Mouse (Mus musculus) brain, embryonic 14.5 days (tissue): ENCODE measurements around the gene Ift88. TPM values are rescaled to one million over a fixed set of nuclear protein-coding genes. Genes with fewer than 3 reads are reported as not detected.
A peak's percentile ranks its signal among the peaks of the same experiment; 100 is the strongest.

ENCODE experiments used
- DNase-seq: peaks from one replicate; pipeline ENCODE4 v3.0.0-alpha.2; 2011; ENCODE audit warnings: low read depth
- CTCF ChIP-seq: fragments of 200-500 bp; IDR thresholded peaks from 2 replicates; pipeline ENCODE4 v1.5.1; 2012; ENCODE audit warnings: inconsistent platforms, mild to moderate bottlenecking, moderate library complexity, borderline replicate concordance; ENCODE audit not compliant: insufficient read depth, insufficient read length; ENCODE audit errors: extremely low read depth
- POLR2A ChIP-seq: fragments of 200-500 bp; IDR thresholded peaks from 2 replicates; pipeline ENCODE4 v1.6.1; 2012; ENCODE audit warnings: mild to moderate bottlenecking, inconsistent platforms, borderline replicate concordance; ENCODE audit not compliant: poor library complexity, insufficient read depth, insufficient read length, severe bottlenecking; ENCODE audit errors: extremely low read depth
- polyA plus RNA-seq: library from polyadenylated mRNA; depleted of rRNA; stranded (reverse); fragments of >200 nt; gene quantifications from 2 replicates; pipeline ENCODE4 v1.2.3, GENCODE M21; 2012; rRNA removed

Ift88 gene
- polyA plus RNA-seq, 1 experiment, result 25.1 TPM

DNA sequence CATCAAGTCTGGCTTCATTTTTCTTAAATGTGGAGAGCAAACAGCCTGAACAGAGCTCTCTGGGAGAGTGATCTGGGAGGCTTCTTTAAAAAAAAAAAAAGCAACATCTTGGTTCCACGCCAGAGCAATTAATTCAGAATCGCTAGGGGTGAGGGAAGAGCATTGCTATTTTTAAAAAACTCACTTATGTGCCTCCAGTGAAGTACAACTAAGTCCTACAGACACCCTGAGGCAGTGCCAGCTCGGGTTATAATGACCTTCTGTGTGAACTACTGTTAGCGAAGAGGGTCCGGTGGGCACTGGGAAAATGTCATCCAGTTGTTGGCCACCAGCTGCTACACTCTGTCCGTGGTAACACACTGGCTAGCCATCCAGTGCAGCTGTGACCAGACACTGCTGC lies 111.8 kb downstream of the Ift88 start:
- DNase-seq, result peak; percentile 73
- no peak for TF ChIP-seq POLR2A
- TF ChIP-seq CTCF, result no peak

DNA sequence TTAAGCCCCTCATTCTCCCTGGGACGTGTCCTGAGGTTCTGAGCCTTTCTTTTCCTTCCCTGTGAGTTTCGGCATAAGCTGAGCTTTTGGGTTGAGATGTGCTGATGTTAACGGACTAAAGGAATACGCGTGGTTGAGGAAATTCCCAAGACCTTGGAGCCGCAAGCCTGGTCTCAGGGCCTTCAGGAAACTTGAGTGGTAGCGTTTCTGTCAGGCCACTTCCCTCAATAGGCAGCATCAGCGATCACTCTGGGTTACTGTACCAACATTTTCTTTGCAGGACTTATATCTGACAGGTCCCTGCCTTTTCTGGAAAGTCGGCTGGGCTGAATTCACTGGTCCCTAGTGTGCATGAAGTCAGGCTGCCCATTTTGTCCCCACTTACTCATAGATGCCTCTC lies 113.0 kb downstream of the Ift88 start:
- TF ChIP-seq CTCF, result no peak
- TF ChIP-seq POLR2A, result no peak
- DNase-seq, result no peak

- no peak for TF ChIP-seq POLR2A
- no peak for TF ChIP-seq CTCF
- peak; percentile 79 for DNase-seq
Measured at GRCm38 (mm10) chr14:57537261-57538015, 113.6 kb downstream of the Ift88 start.

- TF ChIP-seq POLR2A (no peak), CTCF (no peak)
- DNase-seq, result no peak
Measured at GRCm38 (mm10) chr14:57540683-57541082, 116.8 kb downstream of the Ift88 start.

DNA sequence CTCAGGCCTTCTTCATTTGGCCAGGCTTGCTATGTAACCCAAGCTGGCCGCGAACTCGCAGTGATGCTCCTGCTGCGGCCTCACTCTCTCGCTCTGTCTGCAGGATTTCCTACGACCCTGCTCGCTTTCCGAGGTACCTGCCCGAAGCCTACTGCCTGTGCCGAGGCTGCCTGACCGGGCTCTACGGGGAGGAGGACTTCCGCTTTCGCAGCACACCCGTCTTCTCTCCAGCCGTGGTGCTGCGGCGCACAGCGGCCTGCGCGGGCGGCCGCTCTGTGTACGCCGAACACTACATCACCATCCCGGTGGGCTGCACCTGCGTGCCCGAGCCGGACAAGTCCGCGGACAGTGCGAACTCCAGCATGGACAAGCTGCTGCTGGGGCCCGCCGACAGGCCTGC lies 118.4 kb downstream of the Ift88 start:
- TF ChIP-seq CTCF, result no peak
- TF ChIP-seq POLR2A, result no peak
- DNase-seq, result no peak

DNA sequence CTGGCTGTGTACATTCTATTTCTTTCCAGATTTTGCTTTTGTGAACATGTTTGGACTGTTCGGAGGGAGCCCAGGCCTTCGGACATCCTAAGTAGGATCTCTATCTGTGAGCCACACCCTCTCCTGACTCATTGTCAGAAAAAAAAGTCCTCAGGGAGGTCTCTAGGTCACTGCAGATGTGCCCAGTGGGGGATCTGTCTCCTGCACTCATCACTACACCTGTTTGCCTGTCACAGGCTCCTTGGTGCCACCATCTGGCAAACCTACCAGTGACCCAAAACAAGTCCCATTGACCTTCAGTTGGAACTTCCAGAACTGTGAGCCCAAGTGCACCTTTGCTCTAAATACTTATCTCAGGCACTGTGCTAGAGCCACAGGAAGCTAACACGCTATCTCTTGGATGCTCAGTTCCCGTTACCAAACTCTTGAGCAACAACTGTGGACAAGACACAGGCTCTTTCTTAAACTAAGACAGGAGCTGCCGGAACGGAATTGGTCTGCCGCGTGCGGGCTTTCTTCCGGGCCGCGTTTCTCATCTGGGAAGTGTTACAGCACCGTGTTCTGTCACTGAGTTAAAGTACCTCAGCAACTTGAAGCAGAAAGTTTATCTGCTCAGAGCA lies 119.7 kb downstream of the Ift88 start:
- TF ChIP-seq CTCF (no peak), POLR2A (no peak)
- no peak for DNase-seq

DNA sequence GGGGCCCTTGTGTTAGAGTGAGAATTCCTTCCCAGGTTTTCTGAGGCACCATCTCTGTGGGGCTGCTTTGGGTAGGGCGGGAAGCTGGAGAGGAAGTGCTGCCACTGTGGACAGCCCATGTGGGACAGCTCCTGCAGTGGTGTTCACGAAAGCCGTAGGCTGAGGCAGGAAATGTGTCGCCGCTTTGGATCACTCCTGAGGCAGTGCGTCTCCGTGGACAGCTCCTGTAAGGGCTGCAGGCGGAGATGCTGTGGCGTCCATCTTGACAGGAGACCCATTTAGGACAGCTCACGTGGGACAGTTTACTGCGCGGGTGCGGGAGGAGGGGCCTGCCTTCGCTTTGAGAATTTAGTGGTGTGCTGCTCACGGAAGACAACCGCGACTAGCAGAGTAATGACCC lies 121.7 kb downstream of the Ift88 start:
- no peak for TF ChIP-seq CTCF
- TF ChIP-seq POLR2A, result no peak
- no peak for DNase-seq

DNA sequence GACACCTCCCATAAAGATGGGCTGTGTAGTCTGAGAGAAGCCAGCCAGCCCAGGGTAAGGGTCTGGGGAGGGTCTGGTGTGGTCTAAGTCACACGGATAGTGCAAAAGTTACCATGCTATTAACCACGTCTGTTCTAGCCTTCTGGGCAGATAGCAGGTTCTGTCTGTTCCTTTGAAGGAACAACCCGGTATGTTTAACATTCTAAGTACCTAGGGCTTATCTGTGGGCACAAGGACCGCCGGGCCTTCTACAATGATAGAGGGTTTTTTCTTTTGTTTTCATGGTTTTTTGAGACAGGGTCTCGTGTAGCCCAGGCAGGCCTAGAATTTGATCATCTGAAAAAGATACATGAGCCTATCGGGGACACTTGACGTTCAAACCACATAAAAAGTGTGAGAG lies 122.3 kb downstream of the Ift88 start:
- DNase-seq, result no peak
- TF ChIP-seq CTCF, result no peak
- TF ChIP-seq POLR2A, result no peak

DNA sequence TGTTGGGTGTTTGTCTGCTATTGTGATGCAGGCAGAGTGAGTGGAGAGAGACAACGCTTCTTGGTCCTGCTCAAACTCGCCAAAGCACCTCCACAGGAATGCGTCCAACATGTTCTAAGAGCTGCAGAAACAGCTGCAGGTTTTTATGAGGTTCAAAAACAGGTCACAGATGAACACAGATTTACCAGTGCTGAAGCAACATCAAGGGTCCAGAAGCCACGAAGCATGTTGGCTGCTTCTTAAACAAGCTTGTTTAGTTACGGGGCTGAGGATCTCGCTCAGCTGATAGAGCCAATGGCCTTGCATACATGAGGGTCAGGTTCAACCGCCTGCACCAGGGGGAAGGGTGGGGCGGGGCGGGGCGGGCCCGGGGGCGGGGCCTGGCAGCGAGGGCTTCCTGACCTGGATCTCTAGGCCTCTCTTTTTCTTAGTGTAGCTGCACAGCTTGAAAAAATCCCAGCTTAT lies 122.7 kb downstream of the Ift88 start:
- no peak for DNase-seq
- TF ChIP-seq CTCF (no peak), POLR2A (no peak)

GRCm38 (mm10) chr14:57547062-57547461 lies 123.2 kb downstream of the Ift88 start:
- no peak for TF ChIP-seq CTCF
- DNase-seq, result no peak

GRCm38 (mm10) chr14:57552945-57553344 lies 129.1 kb downstream of the Ift88 start:
- no peak for TF ChIP-seq POLR2A
- no peak for TF ChIP-seq CTCF
- DNase-seq, result no peak

DNA sequence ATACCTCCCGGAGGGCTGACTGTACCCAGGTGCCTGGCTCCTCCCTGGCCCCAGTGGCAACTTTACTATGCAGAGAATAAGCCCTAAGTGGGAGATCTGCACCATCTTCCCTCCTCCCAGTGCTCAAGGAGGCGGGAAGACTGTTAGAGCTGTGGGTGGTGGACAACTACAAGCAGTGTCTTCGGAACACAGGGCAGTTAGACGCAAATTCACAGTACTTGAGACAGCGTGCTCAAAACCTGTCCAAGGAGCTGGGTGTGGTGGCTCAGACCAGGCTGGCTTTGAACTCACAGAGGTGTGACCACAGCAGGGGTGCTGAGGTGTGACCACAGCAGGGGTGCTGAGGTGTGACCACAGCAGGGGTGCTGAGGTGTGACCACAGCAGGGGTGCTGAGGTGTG lies 130.6 kb downstream of the Ift88 start:
- no peak for DNase-seq
- TF ChIP-seq CTCF (no peak), POLR2A (no peak)

DNA sequence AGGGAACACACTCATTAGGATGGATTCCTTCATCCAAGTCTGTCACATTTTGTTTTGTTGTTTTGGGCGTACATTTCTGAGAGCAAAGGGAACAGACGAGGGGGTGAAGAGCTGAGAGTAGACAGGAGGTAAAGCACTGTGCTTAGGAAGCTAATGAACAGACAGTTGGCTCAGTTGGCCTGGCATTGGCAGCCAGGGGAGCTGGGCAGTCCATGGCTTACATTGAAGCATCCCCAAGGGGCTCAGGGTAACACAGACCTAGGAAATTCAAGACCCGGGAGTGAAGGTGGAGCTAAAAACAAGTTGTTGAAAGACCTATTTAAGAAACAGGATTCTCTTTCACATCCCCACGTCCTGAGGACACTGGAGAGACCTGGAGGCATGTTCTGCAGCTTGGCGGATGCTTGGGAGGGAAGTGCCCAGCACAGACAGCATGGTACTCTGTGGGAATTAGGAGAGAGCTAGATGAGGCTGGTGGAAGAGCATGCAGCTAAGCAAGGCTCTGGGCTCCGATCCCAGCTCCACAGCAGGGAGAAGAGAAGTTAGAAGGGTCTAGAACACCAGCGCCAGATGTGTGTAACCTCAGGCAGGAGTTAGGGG lies 131.7 kb downstream of the Ift88 start:
- no peak for DNase-seq
- TF ChIP-seq POLR2A (no peak), CTCF (no peak)

- DNase-seq, result no peak
- no peak for TF ChIP-seq POLR2A
- TF ChIP-seq CTCF, result no peak
Measured at GRCm38 (mm10) chr14:57556922-57557321, 133.1 kb downstream of the Ift88 start.

GRCm38 (mm10) chr14:57565626-57566025 lies 141.8 kb downstream of the Ift88 start:
- DNase-seq, result no peak
- TF ChIP-seq POLR2A, result no peak
- no peak for TF ChIP-seq CTCF

Other genes with a start within 250 kb of the Ift88 start
- gene Cryl1, start 25.5 kb upstream of the Ift88 start, polyA plus RNA-seq, result 11.2 and 11.7 TPM in 2 replicates
- gene Il17d, start 100.7 kb downstream of the Ift88 start, polyA plus RNA-seq, result 23.4 and 32.7 TPM in 2 replicates
- 36.4 and 44.7 TPM in 2 replicates for gene Eef1akmt1, start 147.6 kb downstream of the Ift88 start, polyA plus RNA-seq
- gene Xpo4, start 241.4 kb downstream of the Ift88 start, polyA plus RNA-seq, result 9.9 and 10.2 TPM in 2 replicates